Mouse (Mus musculus) stomach, embryonic 14.5 days (tissue): ENCODE results near the gene Tkt. TPM values are rescaled to one million over a fixed set of nuclear protein-coding genes. Genes with fewer than 3 reads are reported as not detected.

Experiments used
- ATAC-seq: fragments of 200-750 bp; cut with Nextera tagmentation; 2 replicates; pipeline ENCODE4 v1.8.0; 2017; ENCODE audit warnings: low read depth, moderate TSS enrichment; ENCODE audit not compliant: insufficient number of reproducible peaks, insufficient read depth, low FRiP score
- H3K27ac ChIP-seq: fragments of 300-500 bp; sonication (generic); 2 replicates; pipeline ENCODE4 v1.5.1; 2014; ENCODE audit warnings: mild to moderate bottlenecking, low read length, moderate library complexity, mixed read lengths
- H3K27me3 ChIP-seq: fragments of 300-500 bp; sonication (generic); 2 replicates; pipeline ENCODE4 v1.6.1; 2014; ENCODE audit warnings: low read length, control low read depth, mixed read lengths; ENCODE audit not compliant: control insufficient read depth, insufficient read depth
- H3K36me3 ChIP-seq: fragments of 300-500 bp; sonication (generic); 2 replicates; pipeline ENCODE4 v1.6.1; 2014; ENCODE audit warnings: mild to moderate bottlenecking, control low read depth, low read length, moderate library complexity, mixed read lengths; ENCODE audit not compliant: control insufficient read depth, insufficient read depth
- H3K4me1 ChIP-seq: fragments of 300-500 bp; sonication (generic); 2 replicates; pipeline ENCODE4 v1.6.1; 2014; ENCODE audit warnings: low read length, control low read depth, mixed read lengths; ENCODE audit not compliant: control insufficient read depth, insufficient read depth
- H3K4me2 ChIP-seq: fragments of 300-500 bp; sonication (generic); replicated peaks from 2 replicates; pipeline ENCODE4 v1.6.1; 2014; ENCODE audit warnings: low read depth, low read length, control low read depth
- H3K4me3 ChIP-seq: fragments of 300-500 bp; sonication (generic); 2 replicates; pipeline ENCODE4 v1.5.1; 2014; ENCODE audit warnings: low read depth, low read length, control low read depth
- H3K9ac ChIP-seq: fragments of 300-500 bp; sonication (generic); replicated peaks from 2 replicates; pipeline ENCODE4 v1.6.1; 2014; ENCODE audit warnings: low read depth, mild to moderate bottlenecking, control low read depth, low read length, moderate library complexity, mixed read lengths
- H3K9me3 ChIP-seq: fragments of 300-500 bp; sonication (generic); 2 replicates; pipeline ENCODE4 v1.6.1; 2016; ENCODE audit warnings: low read depth, low read length, control low read depth; ENCODE audit not compliant: control insufficient read depth
- WGBS: fragments of 180-500 bp; shearing (Covaris S2); extraction: QIAGEN DNeasy Blood & Tissue Kit; methylation state at CpG from one replicate; pipeline ENCODE4 v1.1.7; 2014; 5-methylcytosine and 5-hydroxymethylcytosine counted together
- polyA plus RNA-seq: library from polyadenylated mRNA; unstranded; fragments of >200 nt; fragmentation: Nextera tagmentation; extraction: Ambion mirVana; gene quantifications from 2 replicates; pipeline ENCODE4 v1.2.1, GENCODE M21; 2014

Tkt gene
- polyA plus RNA-seq, 1 experiment from 2014 or later = 85.9 TPM

GRCm38 (mm10) chr14:30548965-30549776 is 1.0 kb downstream of the Tkt start:
- H3K4me2 ChIP-seq = peak overlapping the region; percentile 83
- peak overlapping the region; percentile 88 for H3K27ac ChIP-seq
- H3K27me3 ChIP-seq = no peaks in the 10 kb centered on the region
- WGBS = under 1% methylated on average over 69 of the region's 69 CpGs
- peak; percentile 92 for ATAC-seq
- H3K4me3 ChIP-seq = peak overlapping the region; percentile 87
- H3K36me3 ChIP-seq = no peaks in the 10 kb centered on the region; the same call in 1 of the 2 replicates
- peaks cover 22% of the 10 kb centered on the region for H3K4me1 ChIP-seq
- H3K9me3 ChIP-seq = no peaks in the 10 kb centered on the region
- H3K9ac ChIP-seq = peak overlapping the region; percentile 87

GRCm38 (mm10) chr14:30549777-30550149 is 1.6 kb downstream of the Tkt start:
- Histone ChIP-seq H3K36me3 (no peaks in the 10 kb centered on the region; the same call in 1 of the 2 replicates), H3K9me3 (no peaks in the 10 kb centered on the region), H3K27ac (peak overlapping the region; percentile 88; the same call in 1 of the 2 replicates), H3K27me3 (no peaks in the 10 kb centered on the region), H3K4me3 (peak overlapping the region; percentile 87), H3K4me2 (peak overlapping the region; percentile 83), H3K9ac (peak overlapping the region; percentile 87), H3K4me1 (peaks cover 22% of the 10 kb centered on the region)
- no peak for ATAC-seq
- WGBS = under 1% methylated on average over 10 of the region's 10 CpGs

GRCm38 (mm10) chr14:30550232-30551070 is 2.3 kb downstream of the Tkt start:
- ATAC-seq = no peak
- H3K36me3 ChIP-seq = no peaks in the 10 kb centered on the region; the same call in 1 of the 2 replicates
- WGBS = 26% methylated on average over 8 of the region's 8 CpGs
- H3K4me1 ChIP-seq = peaks cover 22% of the 10 kb centered on the region
- H3K4me3 ChIP-seq = peak overlapping the region; percentile 87
- no peak overlapping the region for H3K27ac ChIP-seq
- H3K4me2 ChIP-seq = peak overlapping the region; percentile 83
- no peaks in the 10 kb centered on the region for H3K27me3 ChIP-seq
- peak overlapping the region; percentile 87 for H3K9ac ChIP-seq
- no peaks in the 10 kb centered on the region for H3K9me3 ChIP-seq

GRCm38 (mm10) chr14:30551509-30551908 is 3.4 kb downstream of the Tkt start:
- Histone ChIP-seq H3K27me3 (no peaks in the 10 kb centered on the region), H3K4me2 (peak overlapping the region; percentile 83), H3K36me3 (no peaks in the 10 kb centered on the region; the same call in 1 of the 2 replicates), H3K9me3 (no peaks in the 10 kb centered on the region), H3K27ac (no peak overlapping the region), H3K4me3 (peak overlapping the region; percentile 87; the same call in 1 of the 2 replicates), H3K4me1 (peaks cover 22% of the 10 kb centered on the region), H3K9ac (no peak overlapping the region)
- ATAC-seq = no peak
- WGBS = 69% methylated on average over 5 of the region's 5 CpGs

GRCm38 (mm10) chr14:30551981-30552380 is 3.8 kb downstream of the Tkt start:
- no peaks in the 10 kb centered on the region for H3K27me3 ChIP-seq
- H3K4me2 ChIP-seq = 0 out of 2 replicates have a peak overlapping the region, but pooled peaks have one; percentile 83
- WGBS = 86% methylated on average over 2 of the region's 2 CpGs
- no peak overlapping the region for H3K27ac ChIP-seq
- peaks cover 22% of the 10 kb centered on the region for H3K4me1 ChIP-seq
- no peaks in the 10 kb centered on the region; the same call in 1 of the 2 replicates for H3K36me3 ChIP-seq
- no peak overlapping the region for H3K9ac ChIP-seq
- H3K4me3 ChIP-seq = no peak overlapping the region
- no peaks in the 10 kb centered on the region for H3K9me3 ChIP-seq
- no peak for ATAC-seq

GRCm38 (mm10) chr14:30553185-30553584 is 5.0 kb downstream of the Tkt start:
- 82% methylated on average over 4 of the region's 4 CpGs for WGBS
- Histone ChIP-seq H3K9me3 (no peaks in the 10 kb centered on the region), H3K27me3 (no peaks in the 10 kb centered on the region), H3K36me3 (peaks cover 5% of the 10 kb centered on the region; the same call in 1 of the 2 replicates), H3K4me3 (no peak overlapping the region), H3K4me1 (peaks cover 25% of the 10 kb centered on the region), H3K27ac (no peak overlapping the region), H3K9ac (no peak overlapping the region), H3K4me2 (no peak overlapping the region)
- ATAC-seq = no peak

- H3K4me2 ChIP-seq = no peak overlapping the region
- no peak for ATAC-seq
- 87% methylated on average over 2 of the region's 2 CpGs for WGBS
Observed at GRCm38 (mm10) chr14:30556651-30557050, 8.5 kb downstream of the Tkt start.

GRCm38 (mm10) chr14:30557730-30558129 is 9.6 kb downstream of the Tkt start:
- H3K4me3 ChIP-seq = no peak overlapping the region
- no peak for ATAC-seq
- H3K9ac ChIP-seq = no peak overlapping the region
- H3K4me2 ChIP-seq = no peak overlapping the region
- no peaks in the 10 kb centered on the region for H3K9me3 ChIP-seq
- 72% methylated on average over 9 of the region's 9 CpGs for WGBS
- no peaks in the 10 kb centered on the region for H3K27me3 ChIP-seq
- peaks cover 7% of the 10 kb centered on the region; the same call in 1 of the 2 replicates for H3K4me1 ChIP-seq
- peaks cover 42% of the 10 kb centered on the region for H3K36me3 ChIP-seq
- peak overlapping the region; percentile 44; the same call in 1 of the 2 replicates for H3K27ac ChIP-seq

More at GRCm38 (mm10) chr14:30556651-30557050, 8.5 kb downstream of the Tkt start:
- Histone ChIP-seq H3K9me3 (no peaks in the 10 kb centered on the region), H3K27ac (no peak overlapping the region), H3K27me3 (no peaks in the 10 kb centered on the region), H3K4me3 (no peak overlapping the region), H3K36me3 (peaks cover 39% of the 10 kb centered on the region), H3K9ac (no peak overlapping the region), H3K4me1 (peaks cover 8% of the 10 kb centered on the region)
